ENCODE assay signal across 27 mouse cellular contexts in genomic region chr10:5570059-5570458, GRCm38 (mm10).
"Had no signal": no experiment of that assay in that cellular context is flagged by ENCODE, and none has a peak within 500 bp of the region (broad histone marks: within the 10 kb centered on the region; RNA-seq: fewer than 3 reads in every experiment).

No protein-coding gene starts in this region.

- H3K27me3 ChIP-seq: embryonic facial prominence, embryonic 12.5 days; embryonic facial prominence, embryonic 13.5 days; embryonic facial prominence, embryonic 15.5 days; forebrain, embryonic 12.5 days; forebrain, embryonic 13.5 days; forebrain, embryonic 15.5 days had no signal

- H3K4me1 ChIP-seq: embryonic facial prominence, embryonic 10.5 days; embryonic facial prominence, embryonic 12.5 days; embryonic facial prominence, embryonic 13.5 days; embryonic facial prominence, embryonic 15.5 days; forebrain, embryonic 10.5 days; forebrain, embryonic 12.5 days; forebrain, embryonic 13.5 days; forebrain, embryonic 15.5 days had no signal

- H3K4me2 ChIP-seq: embryonic facial prominence, embryonic 12.5 days; embryonic facial prominence, embryonic 13.5 days; embryonic facial prominence, embryonic 15.5 days; forebrain, embryonic 12.5 days; forebrain, embryonic 13.5 days; forebrain, embryonic 15.5 days had no signal

- H3K9me3 ChIP-seq: embryonic facial prominence, embryonic 10.5 days; embryonic facial prominence, embryonic 12.5 days; embryonic facial prominence, embryonic 13.5 days; embryonic facial prominence, embryonic 15.5 days; forebrain, embryonic 10.5 days; forebrain, embryonic 12.5 days; forebrain, embryonic 13.5 days; forebrain, embryonic 15.5 days had no signal

- H3K27ac ChIP-seq: embryonic facial prominence, embryonic 10.5 days; embryonic facial prominence, embryonic 12.5 days; embryonic facial prominence, embryonic 13.5 days; embryonic facial prominence, embryonic 15.5 days; forebrain, embryonic 10.5 days; forebrain, embryonic 12.5 days; forebrain, embryonic 13.5 days; forebrain, embryonic 15.5 days; gastrocnemius, adult 2 months had no signal

- H3K9ac ChIP-seq: embryonic facial prominence, embryonic 12.5 days; embryonic facial prominence, embryonic 13.5 days; embryonic facial prominence, embryonic 15.5 days; forebrain, embryonic 12.5 days; forebrain, embryonic 13.5 days; forebrain, embryonic 15.5 days; forebrain, postnatal 0 days had no signal

- H3K4me3 ChIP-seq: embryonic facial prominence, embryonic 10.5 days; embryonic facial prominence, embryonic 12.5 days; embryonic facial prominence, embryonic 13.5 days; embryonic facial prominence, embryonic 15.5 days; erythroblast, embryonic 14.5 days; forebrain, embryonic 10.5 days; forebrain, embryonic 12.5 days; forebrain, embryonic 13.5 days; forebrain, embryonic 15.5 days; gastrocnemius, adult 2 months had no signal

- ATAC-seq: forebrain, embryonic 13.5 days; forebrain, embryonic 14.5 days; forebrain, embryonic 15.5 days; forebrain, embryonic 16.5 days; forebrain, postnatal 0 days had no signal

- DNase-seq: cerebellum, adult 18-20 months; cerebellum, adult 2 months; cerebellum, adult 8-10 months; cerebellum, adult 9-10 months; cerebellum, adult 9-11 months; cerebellum, postnatal 10 days; cerebellum, postnatal 14 days; cerebellum, postnatal 25 days; cerebellum, postnatal 36 days; embryo, embryonic 11 days; forebrain, postnatal 0 days; gastrocnemius, adult 2 months; gastrocnemius, postnatal 10 days; gastrocnemius, postnatal 14 days; gastrocnemius, postnatal 25 days; gastrocnemius, postnatal 36 days had no signal

- H3K36me3 ChIP-seq: embryonic facial prominence, embryonic 10.5 days; embryonic facial prominence, embryonic 12.5 days; embryonic facial prominence, embryonic 13.5 days; embryonic facial prominence, embryonic 15.5 days; forebrain, embryonic 10.5 days; forebrain, embryonic 12.5 days; forebrain, embryonic 15.5 days had no signal
